Mouse (Mus musculus): ENCODE measurements around the gene Sorcs1.

The Sorcs1 gene

GRCm38 (mm10) chr19:50214466-50215228 is 463.8 kb downstream of the Sorcs1 start:
- no peak for DNase-seq

- no peak for DNase-seq
Observed at GRCm38 (mm10) chr19:50210456-50210855, 468.0 kb downstream of the Sorcs1 start.

GRCm38 (mm10) chr19:50204341-50204740 is 474.1 kb downstream of the Sorcs1 start:
- no peak for DNase-seq

GRCm38 (mm10) chr19:50196592-50196991 is 481.9 kb downstream of the Sorcs1 start:
- DNase-seq = no peak

GRCm38 (mm10) chr19:50185769-50186715 is 492.4 kb downstream of the Sorcs1 start:
- DNase-seq = no peak

GRCm38 (mm10) chr19:50184901-50185623 is 493.4 kb downstream of the Sorcs1 start:
- DNase-seq = no peak

GRCm38 (mm10) chr19:50178851-50179250 is 499.6 kb downstream of the Sorcs1 start:
- DNase-seq = no peak

- no peak for DNase-seq
Observed at GRCm38 (mm10) chr19:50178151-50178550, 500.3 kb downstream of the Sorcs1 start.

- DNase-seq = no peak
Observed at GRCm38 (mm10) chr19:50171849-50172248, 506.6 kb downstream of the Sorcs1 start.

- no peak for DNase-seq
Observed at GRCm38 (mm10) chr19:50151111-50151510, 527.3 kb downstream of the Sorcs1 start.

GRCm38 (mm10) chr19:50145919-50146318 is 532.5 kb downstream of the Sorcs1 start:
- DNase-seq = no peak

GRCm38 (mm10) chr19:50141853-50142252 is 536.6 kb downstream of the Sorcs1 start:
- no peak for DNase-seq

- no peak for DNase-seq
Observed at GRCm38 (mm10) chr19:50134656-50135055, 543.8 kb downstream of the Sorcs1 start.

- DNase-seq = no peak
Observed at GRCm38 (mm10) chr19:50105842-50106585, 572.4 kb downstream of the Sorcs1 start.

Measured in spleen, adult 18-20 months (tissue).